Mouse (Mus musculus) cortical plate, adult 2 months (tissue): ENCODE measurements at regions not wholly inside any gene's neighbourhood (a gene's known extent, or its start where the extent isn't known, plus 50 kb on each side); places are given as distances from the start of the nearest gene placed in this dataset.

ENCODE experiments used
- CTCF ChIP-seq: fragments of 200-500 bp; IDR thresholded peaks from 2 replicates; pipeline ENCODE4 v1.5.1; 2011; ENCODE audit warnings: mild to moderate bottlenecking, control low read depth, low read length; ENCODE audit not compliant: insufficient read depth; ENCODE audit errors: extremely low read depth
- POLR2A ChIP-seq: fragments of 200-500 bp; IDR thresholded peaks from 2 replicates; pipeline ENCODE4 v1.6.1; 2011; ENCODE audit warnings: mild to moderate bottlenecking, low read length, control low read depth; ENCODE audit not compliant: insufficient read depth; ENCODE audit errors: extremely low read depth

DNA sequence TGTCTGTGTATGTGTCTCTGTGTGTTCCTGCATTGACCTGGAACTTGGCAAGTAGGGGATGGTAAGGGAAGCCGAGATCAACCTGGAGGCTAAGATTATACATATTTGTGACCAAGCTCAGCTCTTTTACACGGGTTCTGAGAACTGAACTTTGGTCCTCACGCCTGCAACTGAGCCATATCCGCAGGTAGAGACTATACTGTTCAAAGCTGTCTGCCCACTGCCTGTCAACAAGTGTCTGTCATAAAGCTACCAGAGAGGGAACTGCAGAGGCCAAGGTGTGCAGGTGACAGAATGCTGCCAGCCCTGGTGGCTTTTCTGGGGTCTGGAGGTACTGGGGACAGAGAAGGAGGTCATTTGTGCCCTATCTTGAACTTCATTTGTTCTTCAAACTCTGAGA, 218.3 kb upstream of the Prox1 start:
- TF ChIP-seq CTCF, result no peak
- TF ChIP-seq POLR2A, result no peak
